Mouse (Mus musculus) lung, postnatal 0 days (tissue): Measurements from ENCODE around the gene Gm13283. TPM values are rescaled to one million over a fixed set of nuclear protein-coding genes. Genes with fewer than 3 reads are reported as not detected.

Source experiments
- ATAC-seq: fragments of 200-750 bp; cut with Nextera tagmentation; 2 replicates; pipeline ENCODE4 v1.8.0; 2017; ENCODE audit warnings: moderate library complexity
- DNase-seq: peaks from one replicate; pipeline ENCODE4 v3.0.0-alpha.2; 2016; ENCODE audit warnings: low spot score
- H3K27ac ChIP-seq: fragments of 300-500 bp; sonication (generic); 2 replicates; pipeline ENCODE4 v1.5.1; 2014; ENCODE audit warnings: antibody characterized with exemption, mild to moderate bottlenecking, low read length, mixed read lengths
- H3K27me3 ChIP-seq: fragments of 300-500 bp; sonication (generic); replicated peaks from 2 replicates; pipeline ENCODE4 v1.6.1; 2014; ENCODE audit warnings: low read length, mixed read lengths; ENCODE audit not compliant: insufficient read depth
- H3K36me3 ChIP-seq: fragments of 300-500 bp; sonication (generic); 2 replicates; pipeline ENCODE4 v1.6.1; 2014; ENCODE audit warnings: low read length, mixed read lengths; ENCODE audit not compliant: insufficient read depth
- H3K4me1 ChIP-seq: fragments of 300-500 bp; sonication (generic); 2 replicates; pipeline ENCODE4 v1.6.1; 2014; ENCODE audit warnings: antibody characterized with exemption, low read depth, low read length, mixed read lengths; ENCODE audit not compliant: insufficient read depth
- H3K4me2 ChIP-seq: fragments of 300-500 bp; sonication (generic); replicated peaks from 2 replicates; pipeline ENCODE4 v1.6.1; 2014; ENCODE audit warnings: low read depth, mild to moderate bottlenecking, low read length, moderate library complexity, mixed read lengths
- H3K4me3 ChIP-seq: fragments of 300-500 bp; sonication (generic); 2 replicates; pipeline ENCODE4 v1.5.1; 2014; ENCODE audit warnings: low read depth, low read length
- H3K9ac ChIP-seq: fragments of 300-500 bp; sonication (generic); replicated peaks from 2 replicates; pipeline ENCODE4 v1.6.1; 2014; ENCODE audit warnings: low read depth, mild to moderate bottlenecking
- H3K9me3 ChIP-seq: fragments of 300-500 bp; sonication (generic); 2 replicates; pipeline ENCODE4 v1.6.1; 2016; ENCODE audit warnings: low read length, mixed read lengths
- CTCF ChIP-seq: IDR thresholded peaks from 2 replicates; pipeline ENCODE4 v1.5.1; 2016; ENCODE audit warnings: antibody characterized with exemption, mild to moderate bottlenecking
- EP300 ChIP-seq: IDR thresholded peaks from 2 replicates; pipeline ENCODE4 v1.6.1; 2016; ENCODE audit warnings: antibody characterized with exemption, mild to moderate bottlenecking, control low read depth
- WGBS: fragments of 180-500 bp; shearing (Covaris S2); extraction: QIAGEN DNeasy Blood & Tissue Kit; methylation state at CpG from one replicate; pipeline ENCODE4 v1.1.7; 2014; 5-methylcytosine and 5-hydroxymethylcytosine counted together
- polyA plus RNA-seq: library from polyadenylated mRNA; unstranded; fragments of >200 nt; fragmentation: Nextera tagmentation; extraction: Ambion mirVana; gene quantifications from 2 replicates; pipeline ENCODE4 v1.2.1, GENCODE M21; 2015

The Gm13283 gene
- polyA plus RNA-seq, 1 experiment from 2014 or later, result 0.44 TPM

DNA sequence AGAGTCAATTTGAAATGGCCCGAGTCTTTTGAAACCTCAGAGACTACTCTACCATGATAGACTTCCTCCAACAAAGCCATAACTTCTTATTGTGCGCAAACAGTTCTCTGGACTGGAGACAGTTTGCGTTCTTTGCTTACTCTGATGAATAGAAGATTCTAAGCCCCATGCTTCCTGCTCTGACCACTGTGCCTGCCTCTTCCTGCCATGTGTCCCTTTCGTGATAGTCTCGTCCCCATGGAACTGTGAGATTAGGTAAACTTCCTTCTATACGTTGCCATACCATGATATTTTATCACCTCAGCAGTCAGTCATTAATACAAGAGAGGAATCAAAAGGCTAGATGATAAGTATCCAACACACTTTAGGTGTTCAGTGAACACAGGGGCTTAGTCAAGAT is 33.2 kb upstream of the Gm13283 start:
- no peak for TF ChIP-seq EP300
- no peak for TF ChIP-seq CTCF
- 52% methylated on average over 6 of the region's 6 CpGs for WGBS
- H3K27me3 ChIP-seq, result no peaks in the 10 kb centered on the region
- no peak overlapping the region for H3K4me3 ChIP-seq
- H3K27ac ChIP-seq, result no peak overlapping the region
- ATAC-seq (no peak), DNase-seq (no peak)
- H3K9me3 ChIP-seq, result no peaks in the 10 kb centered on the region
- H3K36me3 ChIP-seq, result no peaks in the 10 kb centered on the region
- no peak overlapping the region for H3K4me2 ChIP-seq
- no peak overlapping the region for H3K9ac ChIP-seq
- no peaks in the 10 kb centered on the region for H3K4me1 ChIP-seq

DNA sequence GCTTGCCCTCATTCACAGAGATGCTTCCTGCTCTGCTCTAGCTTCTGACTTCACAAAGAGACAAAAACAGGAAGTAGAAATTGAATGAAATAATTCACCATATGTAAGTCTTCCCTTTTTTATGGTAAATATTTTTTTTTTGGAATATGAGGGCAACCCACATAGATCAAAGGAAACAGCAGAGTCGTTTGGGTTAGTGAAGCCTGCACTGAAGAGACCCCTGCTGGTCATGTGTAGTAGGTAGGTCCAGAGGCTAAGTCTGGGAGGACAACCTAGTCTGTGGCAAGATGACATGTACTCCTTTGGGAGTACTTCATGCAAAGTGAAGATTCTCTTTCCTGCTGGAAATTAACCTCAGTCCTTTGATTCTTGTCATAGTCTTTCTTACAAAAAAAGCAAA is 32.6 kb upstream of the Gm13283 start:
- no peak for TF ChIP-seq EP300
- TF ChIP-seq CTCF, result peak; percentile 87
- WGBS, result 0% methylated on average over 1 of the region's 1 CpGs
- DNase-seq, result peak; percentile 81

DNA sequence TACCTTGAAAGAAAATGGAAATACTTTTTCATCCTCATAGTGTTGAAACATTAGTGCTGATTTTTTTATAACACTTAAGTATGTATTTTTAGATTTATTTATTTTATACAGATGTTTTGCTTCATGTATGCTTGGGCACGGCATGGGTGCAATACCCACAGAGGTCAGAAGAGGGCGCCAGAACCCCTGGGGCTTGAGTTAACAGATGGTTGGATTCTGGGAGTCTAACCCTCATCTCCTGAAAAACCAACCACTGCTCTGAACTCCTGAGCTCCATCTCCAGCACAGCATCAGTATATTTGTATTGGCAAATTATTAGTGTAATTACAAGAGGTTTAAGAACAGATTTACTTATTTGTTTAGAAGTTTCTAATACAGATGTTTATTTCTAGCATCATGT is 21.4 kb upstream of the Gm13283 start:
- H3K9me3 ChIP-seq, result no peaks in the 10 kb centered on the region
- no peak overlapping the region for H3K4me2 ChIP-seq
- peak; percentile 81 for DNase-seq
- H3K27me3 ChIP-seq, result no peaks in the 10 kb centered on the region
- H3K4me1 ChIP-seq, result no peaks in the 10 kb centered on the region
- H3K4me3 ChIP-seq, result no peak overlapping the region
- no peaks in the 10 kb centered on the region for H3K36me3 ChIP-seq
- no peak overlapping the region for H3K9ac ChIP-seq
- TF ChIP-seq EP300 (no peak), CTCF (peak; percentile 93)
- WGBS, result 1% methylated on average over 2 of the region's 2 CpGs
- ATAC-seq, result peak; percentile 62
- no peak overlapping the region for H3K27ac ChIP-seq

More for the DNA sequence above, 32.6 kb upstream of the Gm13283 start:
- Histone ChIP-seq H3K4me3 (no peak overlapping the region), H3K4me2 (no peak overlapping the region), H3K9ac (no peak overlapping the region), H3K27ac (no peak overlapping the region), H3K4me1 (no peaks in the 10 kb centered on the region), H3K36me3 (no peaks in the 10 kb centered on the region), H3K27me3 (no peaks in the 10 kb centered on the region), H3K9me3 (no peaks in the 10 kb centered on the region)
- ATAC-seq, result peak; percentile 36

DNA sequence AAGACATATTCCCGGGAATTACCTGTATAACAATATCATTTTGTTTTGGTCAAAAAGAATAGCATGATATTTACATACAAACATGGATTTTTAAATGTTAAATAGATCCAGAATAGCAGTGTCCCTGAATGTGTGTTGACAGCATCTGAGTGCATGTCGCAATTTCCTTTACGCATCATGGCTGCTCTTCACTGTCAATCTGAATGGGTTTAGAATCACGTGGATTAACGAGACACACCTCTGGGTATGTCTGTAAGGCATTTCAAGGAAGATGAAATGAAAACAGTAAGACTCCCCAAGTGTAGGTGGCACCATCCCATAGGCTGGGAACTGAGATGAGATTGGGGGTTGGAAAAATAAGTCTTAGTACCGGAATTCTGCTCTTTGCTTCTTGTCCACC is 20.9 kb upstream of the Gm13283 start:
- ATAC-seq (no peak), DNase-seq (no peak)
- 84% methylated on average over 6 of the region's 6 CpGs for WGBS
- Histone ChIP-seq H3K27me3 (no peaks in the 10 kb centered on the region), H3K4me3 (no peak overlapping the region), H3K4me2 (no peak overlapping the region), H3K27ac (no peak overlapping the region), H3K9me3 (no peaks in the 10 kb centered on the region), H3K4me1 (no peaks in the 10 kb centered on the region), H3K36me3 (no peaks in the 10 kb centered on the region), H3K9ac (no peak overlapping the region)
- TF ChIP-seq EP300 (no peak), CTCF (no peak)

DNA sequence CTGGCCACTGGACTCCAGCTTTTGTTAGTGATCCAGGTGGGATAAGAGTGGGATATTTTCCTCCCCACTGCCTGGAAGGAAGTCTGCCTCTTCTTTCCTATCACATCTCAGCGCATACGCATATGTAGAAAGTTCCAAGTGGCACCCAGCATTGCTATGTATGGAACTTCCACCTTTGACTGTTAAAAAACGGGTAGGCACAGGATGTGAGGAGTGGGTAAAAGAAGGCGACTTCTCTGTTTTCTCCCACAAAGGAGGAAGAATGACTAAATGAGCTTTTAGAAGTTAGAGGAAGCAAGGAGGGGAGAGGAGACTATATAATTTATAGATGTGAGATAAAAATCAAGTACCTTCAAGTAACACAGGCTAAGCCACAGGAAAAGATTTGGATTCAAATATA is 18.5 kb upstream of the Gm13283 start:
- Histone ChIP-seq H3K27me3 (no peaks in the 10 kb centered on the region), H3K9ac (no peak overlapping the region), H3K9me3 (no peaks in the 10 kb centered on the region), H3K4me1 (no peaks in the 10 kb centered on the region), H3K27ac (no peak overlapping the region), H3K4me2 (no peak overlapping the region), H3K4me3 (no peak overlapping the region), H3K36me3 (no peaks in the 10 kb centered on the region)
- no peak for DNase-seq
- TF ChIP-seq EP300, result no peak
- TF ChIP-seq CTCF, result no peak
- ATAC-seq, result no peak
- WGBS, result 80% methylated on average over 4 of the region's 4 CpGs

DNA sequence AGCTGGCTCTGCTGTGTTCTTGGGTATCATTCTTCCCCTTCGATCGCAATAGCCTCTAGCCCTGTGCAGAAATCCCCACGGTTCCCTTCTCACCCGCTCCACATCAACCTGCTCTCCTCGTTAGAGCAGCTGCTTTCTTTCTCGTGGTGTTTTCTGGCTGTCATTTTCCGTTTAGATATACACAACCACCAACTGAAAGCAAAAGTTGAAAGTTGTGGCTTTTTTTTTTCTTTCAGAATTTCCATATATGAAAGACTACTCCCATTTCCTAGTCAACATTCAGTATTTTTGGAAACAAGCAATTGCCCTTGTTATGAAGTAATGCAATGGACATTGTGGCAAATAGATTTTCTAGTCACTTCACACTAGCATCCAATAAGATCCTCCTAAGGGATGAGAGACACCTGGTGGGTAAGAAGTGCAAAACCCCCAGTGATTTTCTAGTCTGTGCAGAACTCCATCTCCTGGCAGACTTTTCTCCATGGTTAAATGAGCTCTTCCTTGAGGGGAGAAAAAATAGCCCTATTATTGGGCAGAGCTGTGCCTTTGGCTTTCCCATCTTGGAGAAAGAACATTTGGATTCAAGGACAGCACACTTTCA is 17.0 kb upstream of the Gm13283 start:
- Histone ChIP-seq H3K9ac (no peak overlapping the region), H3K4me3 (no peak overlapping the region), H3K9me3 (no peaks in the 10 kb centered on the region), H3K4me2 (no peak overlapping the region), H3K36me3 (no peaks in the 10 kb centered on the region), H3K27ac (no peak overlapping the region), H3K27me3 (no peaks in the 10 kb centered on the region), H3K4me1 (no peaks in the 10 kb centered on the region)
- 61% methylated on average over 7 of the region's 7 CpGs for WGBS
- ATAC-seq (no peak), DNase-seq (no peak)
- TF ChIP-seq EP300 (no peak), CTCF (peak; percentile 35)

DNA sequence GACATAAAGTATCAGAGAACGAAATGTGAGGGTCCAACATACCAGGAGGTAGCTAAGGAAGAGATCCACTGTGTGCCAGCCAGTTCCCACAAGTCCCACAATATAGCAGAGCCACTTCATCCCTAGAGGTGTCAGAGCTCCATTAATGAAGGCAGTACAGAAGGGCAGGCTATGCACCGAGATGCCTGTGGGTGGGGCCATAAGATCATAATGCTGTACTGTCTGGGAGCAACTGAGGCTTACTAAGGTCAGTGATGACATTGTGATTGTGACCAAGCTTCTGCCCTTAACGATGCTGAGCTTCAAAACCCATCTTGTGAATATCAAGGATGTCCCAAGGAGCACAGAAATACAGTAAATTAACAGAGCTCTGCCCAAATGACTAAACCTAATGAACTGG is 15.7 kb upstream of the Gm13283 start:
- H3K27ac ChIP-seq, result no peak overlapping the region
- no peak overlapping the region for H3K4me3 ChIP-seq
- 58% methylated on average over 3 of the region's 3 CpGs for WGBS
- no peaks in the 10 kb centered on the region for H3K36me3 ChIP-seq
- no peaks in the 10 kb centered on the region for H3K4me1 ChIP-seq
- DNase-seq, result no peak
- H3K9me3 ChIP-seq, result no peaks in the 10 kb centered on the region
- ATAC-seq, result no peak
- H3K9ac ChIP-seq, result no peak overlapping the region
- no peak overlapping the region for H3K4me2 ChIP-seq
- no peaks in the 10 kb centered on the region for H3K27me3 ChIP-seq
- peak; percentile 26; the same call in 1 of the 2 replicates for TF ChIP-seq CTCF
- TF ChIP-seq EP300, result no peak
